Comparison of ENCODE assay signal across 20 mouse cellular contexts in genomic region chr4:149345873-149346272, GRCm38 (mm10). TPM values are rescaled to one million over a fixed set of nuclear protein-coding genes. Genes with fewer than 3 reads are reported as not detected.
DNase-seq lines count a peak whose midpoint lies in the region; ATAC-seq lines count a peak whose summit lies in the region.
"Had no signal": no experiment of that assay in that cellular context is flagged by ENCODE, and none has a peak within 500 bp of the region (broad histone marks: within the 10 kb centered on the region; RNA-seq: fewer than 3 reads in every experiment).

No protein-coding gene starts in this region.

- no peaks in the 10 kb centered on the region for H3K9me3 ChIP-seq in limb, embryonic 13.5 days
- H3K9me3 ChIP-seq in limb, embryonic 10.5 days (replicated peaks) = no peaks in the 10 kb centered on the region
- no peaks in the 10 kb centered on the region for H3K9me3 ChIP-seq in heart, embryonic 16.5 days (replicated peaks; ENCODE audit: control insufficient read depth, low read length)
- H3K9me3 ChIP-seq in liver, embryonic 11.5 days (ENCODE audit: control insufficient read depth, low read length) = no peaks in the 10 kb centered on the region
- H3K9me3 ChIP-seq: hindbrain, embryonic 10.5 days; liver, embryonic 13.5 days; neural tube, embryonic 12.5 days had no signal

- WGBS in limb, embryonic 13.5 days = 76% methylated on average over 5 of the region's 5 CpGs
- 77% methylated on average over 5 of the region's 5 CpGs for WGBS in limb, embryonic 10.5 days
- 47% methylated on average over 5 of the region's 5 CpGs for WGBS in heart, embryonic 16.5 days
- WGBS in liver, embryonic 11.5 days = 83% methylated on average over 5 of the region's 5 CpGs

- peak; percentile 54; the same call in 1 of the 2 replicates for ATAC-seq in limb, embryonic 13.5 days (ENCODE audit: low FRiP score, low read depth)
- ATAC-seq in heart, embryonic 16.5 days (replicated peaks; ENCODE audit: extremely low read depth, insufficient read depth, low FRiP score) = peak; percentile 58
- ATAC-seq in liver, embryonic 11.5 days (replicated peaks; ENCODE audit: low FRiP score) = no peak
- ATAC-seq: forebrain, embryonic 16.5 days; hindbrain, postnatal 0 days had no signal

- H3K4me3 ChIP-seq in limb, embryonic 13.5 days = no peak overlapping the region
- no peak overlapping the region for H3K4me3 ChIP-seq in limb, embryonic 10.5 days
- H3K4me3 ChIP-seq in heart, embryonic 16.5 days (ENCODE audit: low read length) = no peak overlapping the region
- H3K4me3 ChIP-seq in liver, embryonic 11.5 days (ENCODE audit: low read depth, low read length) = no peak overlapping the region
- H3K4me3 ChIP-seq: erythroblast, embryonic 14.5 days; hindbrain, embryonic 10.5 days; liver, embryonic 13.5 days; neural tube, embryonic 12.5 days had no signal

- H3K27me3 ChIP-seq in limb, embryonic 13.5 days = no peaks in the 10 kb centered on the region
- H3K27me3 ChIP-seq in limb, embryonic 10.5 days (ENCODE audit: low read depth, poor library complexity, severe bottlenecking) = no peaks in the 10 kb centered on the region
- no peaks in the 10 kb centered on the region for H3K27me3 ChIP-seq in heart, embryonic 16.5 days (ENCODE audit: control insufficient read depth, insufficient read depth, low read length)
- H3K27me3 ChIP-seq in liver, embryonic 11.5 days (replicated peaks; ENCODE audit: control insufficient read depth, insufficient read depth, low read length) = no peaks in the 10 kb centered on the region
- H3K27me3 ChIP-seq: liver, embryonic 13.5 days; neural tube, embryonic 12.5 days had no signal

- no peak for DNase-seq in limb, embryonic 10.5 days (ENCODE audit: low spot score)
- DNase-seq in heart, adult 9 months (ENCODE audit: low spot score in 2 of 2) = peak; percentile 64 to 67
- DNase-seq in neural tube, embryonic 10.5 days (ENCODE audit: extremely low spot score, low spot score) = no peak
- DNase-seq in liver, embryonic 11.5 days (ENCODE audit: low spot score) = no peak
- DNase-seq in layer of hippocampus, postnatal 25 days (ENCODE audit: extremely low spot score in 1 of 2, low spot score in 1 of 2) = no peak
- DNase-seq: cerebellum, adult 2 months; cerebellum, postnatal 36 days; kidney, adult 11 months; liver, embryonic 13.5 days; lung, embryonic 14.5 days; lung, postnatal 4 days; right cerebral cortex, adult 18-20 months had no signal

- H3K4me1 ChIP-seq in limb, embryonic 13.5 days = no peaks in the 10 kb centered on the region
- H3K4me1 ChIP-seq in limb, embryonic 10.5 days = no peaks in the 10 kb centered on the region
- H3K4me1 ChIP-seq in heart, embryonic 16.5 days (ENCODE audit: control insufficient read depth, insufficient read depth, low read length) = peaks cover 17% of the 10 kb centered on the region
- H3K4me1 ChIP-seq in liver, embryonic 11.5 days (replicated peaks; ENCODE audit: control insufficient read depth, insufficient read depth, low read length) = peaks cover 5% of the 10 kb centered on the region
- H3K4me1 ChIP-seq: neural tube, embryonic 12.5 days had no signal

- H3K9ac ChIP-seq in limb, embryonic 13.5 days = no peak overlapping the region
- no peak overlapping the region for H3K9ac ChIP-seq in heart, embryonic 16.5 days (ENCODE audit: low read length)
- H3K9ac ChIP-seq in liver, embryonic 11.5 days (ENCODE audit: low read depth, low read length) = no peak overlapping the region
- H3K9ac ChIP-seq: liver, embryonic 13.5 days; lung, embryonic 14.5 days; neural tube, embryonic 12.5 days had no signal

- H3K36me3 ChIP-seq in limb, embryonic 13.5 days = peaks cover 93% of the 10 kb centered on the region
- H3K36me3 ChIP-seq in limb, embryonic 10.5 days = peaks cover 98% of the 10 kb centered on the region
- peaks cover 44% of the 10 kb centered on the region for H3K36me3 ChIP-seq in heart, embryonic 16.5 days (ENCODE audit: control insufficient read depth, insufficient read depth)
- H3K36me3 ChIP-seq in liver, embryonic 11.5 days (ENCODE audit: control insufficient read depth, insufficient read depth, low read length) = peaks cover 36% of the 10 kb centered on the region

- no peak overlapping the region for H3K4me2 ChIP-seq in limb, embryonic 13.5 days (replicated peaks)
- no peak overlapping the region for H3K4me2 ChIP-seq in heart, embryonic 16.5 days (ENCODE audit: low read depth, low read length)
- no peak overlapping the region for H3K4me2 ChIP-seq in liver, embryonic 11.5 days
- H3K4me2 ChIP-seq: liver, embryonic 13.5 days; lung, embryonic 14.5 days; neural tube, embryonic 12.5 days had no signal

- H3K27ac ChIP-seq in limb, embryonic 13.5 days = no peak overlapping the region
- no peak overlapping the region for H3K27ac ChIP-seq in limb, embryonic 10.5 days
- peak overlapping the region; percentile 41 for H3K27ac ChIP-seq in heart, embryonic 16.5 days (ENCODE audit: low read length)
- H3K27ac ChIP-seq in liver, embryonic 11.5 days (ENCODE audit: low read depth, low read length) = no peak overlapping the region
- H3K27ac ChIP-seq: hindbrain, embryonic 10.5 days; hindbrain, postnatal 0 days; kidney, postnatal 0 days; liver, embryonic 13.5 days; neural tube, embryonic 12.5 days had no signal

RNA-seq across cellular contexts. Expression of gene Kif1b, which starts 38.4 kb away (rescaled TPM):
- 49.2 and 50.2 TPM in 2 replicates for polyA plus RNA-seq in limb, embryonic 13.5 days (2015; fragmentation: Nextera tagmentation; extraction: Ambion mirVana)
- polyA plus RNA-seq in limb, embryonic 10.5 days (2016; fragmentation: Nextera tagmentation; extraction: Ambion mirVana) = 31.4 and 38.2 TPM in 2 replicates
- 39.8 and 47.5 TPM in 2 replicates for polyA plus RNA-seq in heart, embryonic 16.5 days (2015; fragmentation: Nextera tagmentation; extraction: Ambion mirVana)
- polyA plus RNA-seq in liver, embryonic 11.5 days (2014; fragmentation: Nextera tagmentation; extraction: Ambion mirVana) = 13.9 and 14.8 TPM in 2 replicates
- 100 to 1,000 TPM; 372 to 435 TPM for total RNA-seq in layer of hippocampus, postnatal 25 days (2021)
- polyA plus RNA-seq: erythroblast, embryonic 14.5 days had no signal

Comparison
In these comparisons a context has a peak if more than half of its experiments do, and no peak if none do; other contexts are left out.
1. DNase-seq: peak in heart, adult 9 months (2 of 2); none in limb, embryonic 10.5 days (single experiment), neural tube, embryonic 10.5 days (single experiment), liver, embryonic 11.5 days (single experiment) and layer of hippocampus, postnatal 25 days (0 of 2).